Mouse (Mus musculus): ENCODE data around the gene Ptpn11. TPM values are rescaled to one million over a fixed set of nuclear protein-coding genes. Genes with fewer than 3 reads are reported as not detected.

Gene Ptpn11
- polyA plus RNA-seq, 1 experiment from 2014 or later = 20.0 TPM

DNA sequence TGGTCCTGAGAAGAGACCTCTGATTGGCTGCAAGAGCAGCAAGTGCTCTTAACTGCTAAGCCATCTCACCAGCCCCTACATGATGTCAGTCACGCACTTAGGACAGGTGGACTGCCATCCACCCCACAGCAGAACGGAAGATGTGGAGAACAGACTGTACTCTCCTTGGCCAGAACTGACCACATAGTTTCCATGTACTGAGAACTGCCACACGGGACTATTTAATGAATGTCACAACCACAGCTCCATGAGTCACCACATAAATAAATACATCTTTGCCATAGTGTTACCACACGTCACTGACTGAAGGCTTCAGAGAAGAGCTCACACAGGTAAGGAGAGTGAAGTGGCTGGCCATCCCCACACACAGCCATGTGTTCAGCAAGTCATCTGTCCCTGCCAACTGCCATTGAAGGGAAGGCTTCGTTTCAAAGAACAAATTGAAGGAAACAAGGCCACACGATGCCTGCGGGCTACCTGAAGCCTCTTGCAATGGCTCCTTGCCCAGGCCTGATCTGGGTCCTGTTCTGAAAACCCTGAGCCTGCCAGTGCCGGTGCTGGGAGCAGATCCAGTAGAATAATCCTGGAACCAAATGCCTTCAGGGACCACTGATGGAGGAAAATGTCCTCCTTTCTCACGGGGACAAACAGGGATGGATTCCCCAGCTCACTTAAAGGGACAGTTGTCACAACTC, 90.2 kb downstream of the Ptpn11 start:
- Histone ChIP-seq H3K27me3 (no peaks in the 10 kb centered on the region; the same call in 1 of the 2 replicates), H3K4me2 (no peak overlapping the region), H3K36me3 (no peaks in the 10 kb centered on the region), H3K9ac (no peak overlapping the region), H3K27ac (no peak overlapping the region), H3K4me1 (replicated peaks) (no peaks in the 10 kb centered on the region), H3K9me3 (replicated peaks) (no peaks in the 10 kb centered on the region), H3K4me3 (no peak overlapping the region)
- ATAC-seq (replicated peaks; ENCODE audit: insufficient number of reproducible peaks, insufficient read depth, low FRiP score, low read depth) = no peak
- 72% methylated on average over 9 of the region's 9 CpGs for WGBS

DNA sequence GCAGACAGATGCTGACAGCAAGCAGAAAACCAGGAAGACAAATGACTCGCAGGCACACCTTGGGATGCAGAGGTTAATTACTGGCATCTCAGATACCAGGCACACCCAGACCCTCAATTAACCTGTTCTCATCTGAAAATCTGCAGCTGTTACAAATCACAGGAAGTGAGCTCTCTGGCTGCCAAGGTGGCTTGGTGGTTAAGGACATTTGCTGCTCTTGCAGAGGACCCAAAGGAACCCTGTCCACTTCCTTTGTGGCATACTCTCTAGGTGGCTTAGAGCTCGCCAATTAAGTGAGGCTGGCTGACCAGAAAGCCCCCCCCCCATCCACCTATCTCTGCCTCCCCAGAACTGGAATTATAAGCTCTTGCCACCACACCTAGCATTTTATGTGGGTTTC, 91.1 kb downstream of the Ptpn11 start:
- Histone ChIP-seq H3K4me1 (replicated peaks) (no peaks in the 10 kb centered on the region), H3K9ac (no peak overlapping the region), H3K4me3 (no peak overlapping the region), H3K36me3 (no peaks in the 10 kb centered on the region), H3K27ac (no peak overlapping the region), H3K9me3 (replicated peaks) (no peaks in the 10 kb centered on the region), H3K4me2 (no peak overlapping the region), H3K27me3 (no peaks in the 10 kb centered on the region; the same call in 1 of the 2 replicates)
- 25% methylated on average over 2 of the region's 2 CpGs for WGBS
- no peak for ATAC-seq (replicated peaks; ENCODE audit: insufficient number of reproducible peaks, insufficient read depth, low FRiP score, low read depth)

DNA sequence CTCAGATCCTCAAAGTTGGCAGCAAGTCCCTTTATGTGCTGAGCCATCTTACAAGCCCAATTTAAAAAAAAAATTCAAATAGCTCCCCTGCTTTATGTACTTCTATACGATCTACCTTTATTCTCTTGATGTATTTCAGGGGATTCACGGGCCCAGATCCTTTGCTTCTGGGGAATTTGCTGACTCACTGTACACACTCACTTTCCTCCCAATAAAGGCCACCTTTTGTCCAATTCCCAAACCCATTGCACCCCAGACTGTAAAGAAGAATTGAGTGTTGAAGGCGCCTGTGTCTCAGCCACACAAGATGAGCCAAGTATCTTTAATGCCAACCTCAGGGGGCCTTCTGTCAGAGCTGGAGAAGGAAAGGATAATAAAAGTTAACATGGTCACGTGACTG, 93.2 kb downstream of the Ptpn11 start:
- no peak overlapping the region for H3K9ac ChIP-seq
- H3K27ac ChIP-seq = no peak overlapping the region
- H3K9me3 ChIP-seq (replicated peaks) = no peaks in the 10 kb centered on the region
- no peak overlapping the region for H3K4me3 ChIP-seq
- H3K4me2 ChIP-seq = no peak overlapping the region
- 76% methylated on average over 4 of the region's 4 CpGs for WGBS
- no peaks in the 10 kb centered on the region for H3K4me1 ChIP-seq (replicated peaks)
- no peaks in the 10 kb centered on the region; the same call in 1 of the 2 replicates for H3K27me3 ChIP-seq
- H3K36me3 ChIP-seq = no peaks in the 10 kb centered on the region
- ATAC-seq (replicated peaks; ENCODE audit: insufficient number of reproducible peaks, insufficient read depth, low FRiP score, low read depth) = no peak

DNA sequence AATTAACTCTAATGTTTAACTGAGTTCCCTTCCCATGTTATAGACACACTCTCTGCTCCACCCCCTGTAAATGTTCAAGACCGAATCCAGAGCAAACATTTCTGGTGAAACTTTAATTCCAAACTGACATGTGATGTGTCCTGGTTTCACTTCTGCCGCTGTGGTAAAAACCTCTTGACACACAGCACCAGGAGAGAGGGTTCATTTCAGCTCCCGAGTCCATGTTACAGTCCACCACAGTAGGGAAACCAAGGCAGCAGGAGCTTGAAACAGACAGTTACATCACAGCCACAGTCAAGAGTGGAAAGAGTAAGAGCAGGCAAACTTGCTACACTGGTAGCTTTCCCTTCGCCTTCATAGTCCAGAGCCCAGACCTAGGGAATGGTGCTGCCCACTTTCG, 94.5 kb downstream of the Ptpn11 start:
- 84% methylated on average over 5 of the region's 5 CpGs for WGBS
- Histone ChIP-seq H3K27me3 (no peaks in the 10 kb centered on the region; the same call in 1 of the 2 replicates), H3K4me2 (no peak overlapping the region), H3K9me3 (replicated peaks) (no peaks in the 10 kb centered on the region), H3K9ac (no peak overlapping the region), H3K36me3 (no peaks in the 10 kb centered on the region), H3K27ac (no peak overlapping the region), H3K4me1 (replicated peaks) (no peaks in the 10 kb centered on the region), H3K4me3 (no peak overlapping the region)
- ATAC-seq (replicated peaks; ENCODE audit: insufficient number of reproducible peaks, insufficient read depth, low FRiP score, low read depth) = no peak

DNA sequence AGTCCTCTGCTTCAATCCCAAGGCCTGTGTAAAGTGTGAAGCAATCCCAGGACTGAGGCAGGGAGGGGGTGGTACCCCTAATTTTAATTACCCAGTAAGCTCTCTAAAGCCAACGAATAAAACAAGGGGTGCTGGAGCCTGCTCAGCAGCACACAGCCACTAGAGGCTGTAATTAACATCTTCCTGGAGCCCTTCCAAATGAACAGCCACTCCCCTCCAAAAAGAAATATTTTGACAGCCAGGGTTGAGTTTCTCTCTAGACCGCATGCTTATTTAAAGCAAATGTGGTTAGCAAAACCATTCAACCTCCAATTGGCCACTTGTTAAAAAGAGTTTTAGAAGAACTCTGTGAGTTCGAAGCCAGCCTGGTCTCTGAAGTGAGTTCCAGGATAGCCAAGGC, 97.9 kb downstream of the Ptpn11 start:
- Histone ChIP-seq H3K4me3 (no peak overlapping the region), H3K27ac (no peak overlapping the region), H3K9me3 (replicated peaks) (no peaks in the 10 kb centered on the region), H3K36me3 (no peaks in the 10 kb centered on the region), H3K27me3 (no peaks in the 10 kb centered on the region; the same call in 1 of the 2 replicates), H3K9ac (no peak overlapping the region), H3K4me1 (replicated peaks) (no peaks in the 10 kb centered on the region), H3K4me2 (no peak overlapping the region)
- WGBS = 60% methylated on average over 3 of the region's 3 CpGs
- no peak for ATAC-seq (replicated peaks; ENCODE audit: insufficient number of reproducible peaks, insufficient read depth, low FRiP score, low read depth)

DNA sequence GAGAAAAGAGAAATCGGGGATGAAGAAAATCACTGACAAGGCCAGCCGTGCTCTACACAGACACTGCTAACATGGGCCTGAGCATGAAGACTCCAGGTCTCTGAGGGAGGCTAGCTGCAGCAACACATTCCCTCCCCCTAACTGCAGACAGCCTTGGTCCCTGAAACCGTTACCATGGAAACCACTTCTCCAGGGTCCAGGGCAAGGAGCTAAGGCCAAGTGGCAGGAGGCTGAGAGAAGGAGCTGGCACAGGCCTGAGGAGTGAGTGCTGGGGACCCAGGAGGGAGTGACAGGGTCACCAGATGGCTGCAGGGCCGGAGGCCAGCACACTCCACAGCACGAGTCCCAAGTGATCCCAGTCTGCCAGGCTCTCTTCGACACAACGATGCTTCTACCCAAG, 101.5 kb downstream of the Ptpn11 start:
- Histone ChIP-seq H3K9ac (no peak overlapping the region), H3K27ac (no peak overlapping the region), H3K4me3 (no peak overlapping the region), H3K9me3 (replicated peaks) (no peaks in the 10 kb centered on the region), H3K4me2 (no peak overlapping the region), H3K4me1 (replicated peaks) (no peaks in the 10 kb centered on the region), H3K27me3 (no peaks in the 10 kb centered on the region), H3K36me3 (no peaks in the 10 kb centered on the region)
- WGBS = 68% methylated on average over 7 of the region's 7 CpGs
- no peak for ATAC-seq (replicated peaks; ENCODE audit: insufficient number of reproducible peaks, insufficient read depth, low FRiP score, low read depth)

DNA sequence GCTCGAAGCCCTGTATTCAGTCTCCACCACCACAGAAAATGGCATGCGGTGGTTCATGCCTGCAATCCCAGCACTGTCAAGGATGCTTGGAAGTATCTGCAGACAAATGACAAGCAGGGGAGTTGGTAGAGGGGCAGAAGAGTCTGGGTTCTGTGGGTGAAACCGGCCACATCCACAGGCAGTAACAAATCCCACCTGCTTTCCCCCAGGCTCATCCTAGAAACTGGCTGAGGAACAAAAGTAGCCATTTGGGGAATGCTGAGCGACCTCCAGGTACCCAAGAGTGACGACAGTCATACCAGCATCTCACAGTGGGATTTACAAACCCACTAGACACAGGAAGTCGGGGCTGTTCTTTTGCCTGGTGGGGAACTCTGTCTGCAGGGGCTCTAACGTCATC, 103.5 kb downstream of the Ptpn11 start:
- no peaks in the 10 kb centered on the region for H3K9me3 ChIP-seq (replicated peaks)
- no peaks in the 10 kb centered on the region for H3K36me3 ChIP-seq
- no peak overlapping the region for H3K27ac ChIP-seq
- no peak for ATAC-seq (replicated peaks; ENCODE audit: insufficient number of reproducible peaks, insufficient read depth, low FRiP score, low read depth)
- H3K4me2 ChIP-seq = no peak overlapping the region
- no peak overlapping the region for H3K9ac ChIP-seq
- no peaks in the 10 kb centered on the region for H3K27me3 ChIP-seq
- no peak overlapping the region for H3K4me3 ChIP-seq
- no peaks in the 10 kb centered on the region for H3K4me1 ChIP-seq (replicated peaks)
- 53% methylated on average over 7 of the region's 7 CpGs for whole genome bisulfite sequencing

DNA sequence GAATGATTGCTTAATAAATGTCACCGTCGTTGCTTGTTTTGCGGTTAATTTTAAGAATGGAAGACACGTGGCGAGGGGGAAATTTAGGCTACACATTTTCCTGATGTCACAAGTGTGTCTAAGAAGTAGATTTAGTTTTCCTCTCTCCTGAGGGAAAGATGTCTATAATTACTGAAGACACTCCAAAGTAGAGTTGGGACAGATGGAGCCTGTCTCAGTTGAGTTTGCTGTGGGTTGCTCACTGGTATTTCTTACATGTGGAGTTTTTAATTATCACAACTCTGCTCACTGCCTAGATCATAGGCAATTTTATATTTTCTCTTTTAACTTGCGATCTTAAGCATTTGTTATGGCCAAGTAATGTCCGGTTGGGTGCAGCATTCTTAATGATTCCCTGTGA, 108.6 kb downstream of the Ptpn11 start:
- no peak overlapping the region for H3K27ac ChIP-seq
- H3K4me1 ChIP-seq (replicated peaks) = no peaks in the 10 kb centered on the region
- 87% methylated on average over 7 of the region's 7 CpGs for WGBS
- no peak for ATAC-seq (replicated peaks; ENCODE audit: insufficient number of reproducible peaks, insufficient read depth, low FRiP score, low read depth)
- H3K4me3 ChIP-seq = no peak overlapping the region
- no peak overlapping the region for H3K9ac ChIP-seq
- no peaks in the 10 kb centered on the region for H3K9me3 ChIP-seq (replicated peaks)
- H3K27me3 ChIP-seq = no peaks in the 10 kb centered on the region
- no peaks in the 10 kb centered on the region for H3K36me3 ChIP-seq
- H3K4me2 ChIP-seq = no peak overlapping the region

DNA sequence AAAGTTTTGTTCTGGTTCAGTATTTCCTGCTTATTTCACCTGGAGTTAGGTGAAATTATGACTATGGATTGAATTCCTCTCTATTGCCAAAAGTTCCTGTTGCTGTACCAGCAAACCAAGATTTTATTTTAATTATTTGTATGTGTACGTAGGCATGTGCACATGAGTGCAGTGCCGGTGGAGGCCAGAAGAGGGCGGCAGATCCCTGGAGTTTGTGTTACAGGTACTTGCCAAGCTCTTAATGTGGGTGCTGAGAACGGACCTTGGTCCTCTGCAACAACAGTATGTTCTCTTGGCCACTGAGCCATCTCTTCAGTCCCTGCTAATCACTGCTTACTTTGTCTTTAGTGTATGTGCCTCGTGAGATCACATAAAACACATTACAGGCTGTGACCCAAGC, 109.4 kb downstream of the Ptpn11 start:
- WGBS = 72% methylated on average over 5 of the region's 5 CpGs

More for the DNA sequence above, 109.4 kb downstream of the Ptpn11 start:
- no peaks in the 10 kb centered on the region for H3K9me3 ChIP-seq (replicated peaks)
- H3K4me3 ChIP-seq = no peak overlapping the region
- H3K36me3 ChIP-seq = no peaks in the 10 kb centered on the region
- H3K4me1 ChIP-seq (replicated peaks) = no peaks in the 10 kb centered on the region
- no peak overlapping the region for H3K9ac ChIP-seq
- ATAC-seq (replicated peaks; ENCODE audit: insufficient number of reproducible peaks, insufficient read depth, low FRiP score, low read depth) = no peak
- H3K27me3 ChIP-seq = no peaks in the 10 kb centered on the region
- no peak overlapping the region for H3K27ac ChIP-seq
- no peak overlapping the region for H3K4me2 ChIP-seq

Other genes starting within 250 kb of the Ptpn11 start
- 0.29 TPM in 1 of 2 replicates, not detected in the other for gene Rph3a, start 181.3 kb downstream of the Ptpn11 start, polyA plus RNA-seq (2015; fragmentation: Nextera tagmentation; extraction: Ambion mirVana)
- gene Rpl6, start 13.1 kb upstream of the Ptpn11 start, polyA plus RNA-seq (2015; fragmentation: Nextera tagmentation; extraction: Ambion mirVana) = 323 and 339 TPM in 2 replicates
- 3.0 and 4.4 TPM in 2 replicates for gene Hectd4, start 28.8 kb upstream of the Ptpn11 start, polyA plus RNA-seq (2015; fragmentation: Nextera tagmentation; extraction: Ambion mirVana)
- gene Trafd1, start 194.2 kb upstream of the Ptpn11 start, polyA plus RNA-seq (2015; fragmentation: Nextera tagmentation; extraction: Ambion mirVana) = 64.5 and 89.4 TPM in 2 replicates
- 28.3 and 33.3 TPM in 2 replicates for gene Naa25, start 206.5 kb upstream of the Ptpn11 start, polyA plus RNA-seq (2015; fragmentation: Nextera tagmentation; extraction: Ambion mirVana)